Mouse (Mus musculus) embryonic facial prominence, embryonic 12.5 days (tissue): ENCODE measurements at regions not wholly inside any gene's neighbourhood (a gene's known extent, or its start where the extent isn't known, plus 50 kb on each side); places are given as distances from the start of the nearest gene placed in this dataset.

Source experiments
- ATAC-seq: fragments of 200-750 bp; cut with Nextera tagmentation; 2 replicates; pipeline ENCODE4 v1.8.0; 2017; ENCODE audit not compliant: insufficient number of reproducible peaks, insufficient read depth, low FRiP score, low TSS enrichment
- H3K27ac ChIP-seq: fragments of 300-500 bp; sonication (generic); 2 replicates; pipeline ENCODE4 v1.5.1; 2016; ENCODE audit warnings: mild to moderate bottlenecking
- H3K27me3 ChIP-seq: fragments of 300-500 bp; sonication (generic); 2 replicates; pipeline ENCODE4 v1.6.1; 2016; ENCODE audit warnings: mild to moderate bottlenecking, moderate library complexity
- H3K36me3 ChIP-seq: fragments of 300-500 bp; sonication (generic); 2 replicates; pipeline ENCODE4 v1.6.1; 2016; ENCODE audit warnings: mild to moderate bottlenecking
- H3K4me1 ChIP-seq: fragments of 300-500 bp; sonication (generic); 2 replicates; pipeline ENCODE4 v1.6.1; 2016
- H3K4me2 ChIP-seq: fragments of 300-500 bp; sonication (generic); replicated peaks from 2 replicates; pipeline ENCODE4 v1.6.1; 2016; ENCODE audit warnings: mild to moderate bottlenecking, moderate library complexity
- H3K4me3 ChIP-seq: fragments of 300-500 bp; sonication (generic); 2 replicates; pipeline ENCODE4 v1.5.1; 2016; ENCODE audit warnings: mild to moderate bottlenecking
- H3K9ac ChIP-seq: fragments of 300-500 bp; sonication (generic); 2 replicates; pipeline ENCODE4 v1.6.1; 2016; ENCODE audit warnings: mild to moderate bottlenecking, moderate library complexity
- H3K9me3 ChIP-seq: fragments of 300-500 bp; sonication (generic); 2 replicates; pipeline ENCODE4 v1.6.1; 2016; ENCODE audit warnings: mild to moderate bottlenecking, moderate library complexity
- WGBS: fragments of 180-500 bp; shearing (Covaris S2); methylation state at CpG from one replicate; pipeline ENCODE4 v1.1.7; 2016; 5-methylcytosine and 5-hydroxymethylcytosine counted together

- no peak overlapping the region for H3K27ac ChIP-seq
- no peaks in the 10 kb centered on the region for H3K36me3 ChIP-seq
- H3K9me3 ChIP-seq = no peaks in the 10 kb centered on the region
- H3K4me3 ChIP-seq = no peak overlapping the region
- H3K4me1 ChIP-seq = no peaks in the 10 kb centered on the region
- no peak overlapping the region for H3K4me2 ChIP-seq
- no peak for ATAC-seq
- no peak overlapping the region for H3K9ac ChIP-seq
- no peaks in the 10 kb centered on the region for H3K27me3 ChIP-seq
Measured at GRCm38 (mm10) chr9:52839996-52840395, 160.4 kb upstream of the AI593442 start.

GRCm38 (mm10) chr9:52836151-52836630 lies 156.6 kb upstream of the AI593442 start:
- Histone ChIP-seq H3K36me3 (no peaks in the 10 kb centered on the region), H3K9me3 (no peaks in the 10 kb centered on the region), H3K9ac (no peak overlapping the region), H3K27me3 (no peaks in the 10 kb centered on the region), H3K4me3 (no peak overlapping the region), H3K4me1 (no peaks in the 10 kb centered on the region), H3K27ac (no peak overlapping the region), H3K4me2 (no peak overlapping the region)
- ATAC-seq = no peak
- 75% methylated on average over 6 of the region's 6 CpGs for WGBS

DNA sequence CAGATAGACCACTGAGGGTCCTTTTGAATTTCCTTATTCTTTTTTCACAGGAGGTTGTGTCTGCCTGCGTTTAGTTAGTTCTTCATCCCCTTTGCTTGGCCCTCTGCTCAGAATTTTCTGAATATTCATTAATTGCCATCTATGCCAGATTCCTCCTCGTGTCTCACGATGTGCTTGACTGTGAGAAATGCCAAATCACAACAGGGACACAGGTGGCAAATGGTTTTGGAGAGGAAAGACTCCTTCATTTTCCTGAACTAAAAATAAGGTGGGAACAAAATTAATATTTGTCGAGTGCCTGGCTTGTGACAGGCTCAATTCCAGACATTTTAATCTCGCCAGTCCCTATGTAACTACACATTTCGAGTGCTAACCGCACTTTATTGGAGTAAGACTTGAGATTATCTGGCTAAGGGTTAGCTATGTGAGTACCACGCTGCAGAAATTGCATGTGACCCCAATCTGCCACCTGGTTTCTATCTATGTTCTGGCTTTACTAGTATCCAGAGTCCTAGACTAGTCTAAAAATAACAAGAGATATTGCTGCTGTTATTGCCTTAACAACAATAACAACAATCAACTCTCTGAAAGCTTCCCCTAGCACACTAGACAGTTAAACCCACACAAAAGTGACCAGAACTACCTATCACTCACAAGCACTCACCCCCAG lies 156.0 kb upstream of the AI593442 start:
- Histone ChIP-seq H3K4me2 (no peak overlapping the region), H3K4me1 (no peaks in the 10 kb centered on the region), H3K9ac (no peak overlapping the region), H3K9me3 (no peaks in the 10 kb centered on the region), H3K27ac (no peak overlapping the region), H3K4me3 (no peak overlapping the region), H3K36me3 (no peaks in the 10 kb centered on the region), H3K27me3 (no peaks in the 10 kb centered on the region)
- 84% methylated on average over 8 of the region's 8 CpGs for WGBS
- no peak for ATAC-seq

DNA sequence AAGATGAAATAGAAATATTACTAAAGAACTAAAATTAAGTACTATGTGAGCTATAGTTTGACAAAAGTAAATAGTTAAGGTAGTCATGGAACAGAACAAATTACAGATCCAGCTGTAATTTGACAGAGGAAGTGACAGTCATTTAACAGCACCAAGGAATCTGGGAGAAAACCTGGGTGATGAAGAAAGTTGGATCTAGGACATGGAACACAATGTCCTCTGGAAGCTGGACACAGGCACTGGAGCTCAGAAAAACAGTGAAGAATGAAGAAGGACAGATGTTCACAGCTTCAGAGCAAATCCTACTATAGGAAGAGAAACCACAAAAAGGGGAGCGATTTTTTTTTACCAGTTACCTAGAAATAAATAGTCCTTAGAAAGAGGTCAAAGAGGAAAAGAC lies 147.2 kb upstream of the AI593442 start:
- no peak overlapping the region for H3K9ac ChIP-seq
- ATAC-seq = no peak

DNA sequence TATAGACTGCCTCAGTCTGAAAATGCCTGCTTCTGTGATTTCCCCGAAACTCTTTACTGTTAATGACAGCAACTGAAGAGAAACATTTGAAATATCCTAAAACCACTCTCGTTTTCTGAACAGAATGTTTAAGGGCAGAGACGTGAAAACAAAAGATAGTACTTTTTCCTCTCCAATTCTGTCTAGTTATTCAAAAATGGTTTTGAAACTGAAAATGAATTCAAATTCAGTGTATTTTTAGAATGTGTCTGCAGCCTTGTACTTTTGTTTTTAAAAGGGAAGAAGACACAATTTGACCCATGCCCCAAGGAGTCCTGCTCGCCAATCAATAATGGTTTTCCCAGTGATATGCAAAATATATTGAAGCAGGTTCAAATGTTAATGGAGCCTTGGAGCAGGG lies 136.7 kb upstream of the AI593442 start:
- H3K27ac ChIP-seq = no peak overlapping the region
- H3K9ac ChIP-seq = no peak overlapping the region
- no peaks in the 10 kb centered on the region for H3K36me3 ChIP-seq
- no peak overlapping the region for H3K4me3 ChIP-seq
- no peaks in the 10 kb centered on the region for H3K9me3 ChIP-seq
- no peaks in the 10 kb centered on the region for H3K27me3 ChIP-seq
- 82% methylated on average over 4 of the region's 4 CpGs for WGBS
- no peak overlapping the region for H3K4me2 ChIP-seq
- no peak for ATAC-seq
- H3K4me1 ChIP-seq = no peaks in the 10 kb centered on the region

More for the DNA sequence above, 147.2 kb upstream of the AI593442 start:
- Histone ChIP-seq H3K9me3 (no peaks in the 10 kb centered on the region), H3K27ac (no peak overlapping the region), H3K4me1 (no peaks in the 10 kb centered on the region), H3K36me3 (no peaks in the 10 kb centered on the region), H3K4me2 (no peak overlapping the region), H3K4me3 (no peak overlapping the region), H3K27me3 (no peaks in the 10 kb centered on the region)
- WGBS = 70% methylated on average over 1 of the region's 1 CpGs

DNA sequence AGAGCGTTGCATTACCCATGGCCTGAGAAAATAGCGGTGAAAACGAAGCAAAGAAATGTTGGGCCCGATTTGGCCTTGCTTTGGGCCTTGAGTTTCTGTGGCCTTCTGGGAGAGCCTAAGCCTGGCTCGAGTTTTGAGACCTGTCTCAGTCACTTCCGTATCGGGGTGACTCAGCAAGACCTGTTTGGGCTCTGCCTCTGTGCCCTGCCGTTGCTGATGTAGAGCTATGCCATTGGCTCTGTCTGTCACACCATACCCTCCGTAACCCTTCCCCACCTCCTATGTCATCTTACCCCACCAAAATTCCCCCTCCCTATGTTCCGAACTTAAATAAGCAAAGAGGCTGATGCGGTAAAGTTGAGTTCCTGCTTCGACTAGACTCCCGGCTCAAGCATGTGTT lies 123.4 kb upstream of the AI593442 start:
- H3K9me3 ChIP-seq = no peaks in the 10 kb centered on the region
- H3K27ac ChIP-seq = no peak overlapping the region
- H3K27me3 ChIP-seq = no peaks in the 10 kb centered on the region
- no peaks in the 10 kb centered on the region for H3K4me1 ChIP-seq
- no peak for ATAC-seq
- no peak overlapping the region for H3K4me3 ChIP-seq
- H3K4me2 ChIP-seq = no peak overlapping the region
- H3K36me3 ChIP-seq = no peaks in the 10 kb centered on the region
- no peak overlapping the region for H3K9ac ChIP-seq
- WGBS = 91% methylated on average over 13 of the region's 13 CpGs

GRCm38 (mm10) chr9:52801801-52802200 lies 122.2 kb upstream of the AI593442 start:
- ATAC-seq = no peak
- H3K4me3 ChIP-seq = no peak overlapping the region
- no peak overlapping the region for H3K4me2 ChIP-seq
- WGBS = 81% methylated on average over 5 of the region's 5 CpGs
- H3K9me3 ChIP-seq = no peaks in the 10 kb centered on the region
- no peak overlapping the region for H3K9ac ChIP-seq
- no peaks in the 10 kb centered on the region for H3K36me3 ChIP-seq
- no peaks in the 10 kb centered on the region for H3K27me3 ChIP-seq
- no peak overlapping the region for H3K27ac ChIP-seq
- H3K4me1 ChIP-seq = no peaks in the 10 kb centered on the region

DNA sequence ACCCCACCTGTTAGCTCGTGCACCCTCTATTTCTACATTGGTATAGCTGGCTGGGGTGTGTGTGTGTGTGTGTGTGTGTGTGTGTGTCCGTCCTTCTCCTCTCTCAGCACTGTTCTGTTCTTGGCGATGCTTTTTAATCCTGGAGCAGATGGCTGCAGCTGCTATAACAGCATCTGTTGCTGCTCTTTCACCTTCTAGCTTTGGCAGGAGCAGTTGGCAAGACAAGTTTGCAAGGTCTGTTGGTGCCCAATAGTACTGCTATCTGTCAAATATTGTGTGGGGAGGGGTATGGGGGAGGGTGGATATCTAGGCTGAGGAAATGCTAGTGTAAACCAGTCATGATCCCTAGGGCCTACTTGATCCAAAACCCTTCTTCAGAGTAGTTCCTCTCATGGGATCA lies 120.9 kb upstream of the AI593442 start:
- no peaks in the 10 kb centered on the region for H3K27me3 ChIP-seq
- H3K4me3 ChIP-seq = no peak overlapping the region
- no peak overlapping the region for H3K9ac ChIP-seq
- H3K4me1 ChIP-seq = no peaks in the 10 kb centered on the region
- 64% methylated on average over 3 of the region's 3 CpGs for WGBS
- H3K27ac ChIP-seq = no peak overlapping the region
- peak; percentile 28; the same call in 1 of the 2 replicates for ATAC-seq
- no peak overlapping the region for H3K4me2 ChIP-seq
- H3K36me3 ChIP-seq = no peaks in the 10 kb centered on the region
- no peaks in the 10 kb centered on the region for H3K9me3 ChIP-seq

DNA sequence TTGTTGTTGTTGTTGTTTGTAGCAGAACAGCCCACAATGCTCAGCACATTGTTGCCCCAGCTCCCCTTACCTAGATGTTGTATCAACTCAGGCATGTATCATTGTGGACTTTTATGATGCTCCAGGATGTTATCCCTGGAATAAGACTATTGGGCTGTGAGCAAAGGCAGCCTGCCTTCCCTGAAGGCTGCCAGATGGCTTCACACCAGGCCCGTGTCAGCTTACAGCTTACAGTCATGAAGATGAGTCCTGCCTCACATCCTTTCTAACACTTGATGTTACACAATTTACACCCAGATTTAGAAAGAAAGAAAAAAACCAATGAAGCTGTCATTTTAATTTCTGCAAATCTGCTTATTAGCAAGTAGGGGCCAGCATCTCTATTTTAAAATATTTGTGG lies 113.0 kb upstream of the AI593442 start:
- Histone ChIP-seq H3K4me2 (no peak overlapping the region), H3K4me3 (no peak overlapping the region)
- WGBS = 66% methylated on average over 1 of the region's 1 CpGs

GRCm38 (mm10) chr9:52782520-52782919 lies 102.9 kb upstream of the AI593442 start:
- WGBS = 81% methylated on average over 3 of the region's 3 CpGs
- no peak for ATAC-seq

More for the DNA sequence above, 113.0 kb upstream of the AI593442 start:
- no peak for ATAC-seq
- H3K9ac ChIP-seq = no peak overlapping the region
- H3K27ac ChIP-seq = no peak overlapping the region
- H3K4me1 ChIP-seq = no peaks in the 10 kb centered on the region
- no peaks in the 10 kb centered on the region for H3K36me3 ChIP-seq
- no peaks in the 10 kb centered on the region for H3K9me3 ChIP-seq
- no peaks in the 10 kb centered on the region for H3K27me3 ChIP-seq

GRCm38 (mm10) chr9:52776542-52776941 lies 97.0 kb upstream of the AI593442 start:
- ATAC-seq = 0 out of 2 replicates have a peak, but pooled peaks have one; percentile 67
- peak overlapping the region; percentile 36; the same call in 1 of the 2 replicates for H3K27ac ChIP-seq
- 6% methylated on average over 6 of the region's 6 CpGs for WGBS

More at GRCm38 (mm10) chr9:52782520-52782919, 102.9 kb upstream of the AI593442 start:
- no peak overlapping the region for H3K27ac ChIP-seq
- H3K27me3 ChIP-seq = no peaks in the 10 kb centered on the region
- no peaks in the 10 kb centered on the region for H3K9me3 ChIP-seq
- H3K4me2 ChIP-seq = no peak overlapping the region
- no peaks in the 10 kb centered on the region for H3K4me1 ChIP-seq
- H3K9ac ChIP-seq = no peak overlapping the region
- no peaks in the 10 kb centered on the region for H3K36me3 ChIP-seq
- no peak overlapping the region for H3K4me3 ChIP-seq

DNA sequence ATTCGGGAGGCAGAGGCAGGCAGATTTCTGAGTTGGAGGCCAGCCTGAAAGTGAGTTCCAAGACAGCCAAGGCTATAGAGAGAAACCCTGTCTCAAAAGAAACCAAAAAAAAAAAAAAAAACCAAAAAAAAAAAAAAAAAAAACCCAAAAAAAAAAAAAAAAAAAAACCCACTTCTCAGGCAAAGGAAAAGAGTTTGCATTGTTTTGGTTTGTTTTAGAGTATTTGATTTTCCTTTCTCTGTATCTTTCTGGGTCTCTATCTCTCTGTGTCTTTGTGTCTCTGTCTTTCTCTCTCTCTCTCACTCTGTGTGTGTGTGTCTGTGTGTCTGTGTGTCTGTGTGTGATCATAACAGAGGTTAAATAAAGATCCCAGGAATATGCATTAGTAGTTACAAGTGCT lies 95.7 kb upstream of the AI593442 start:
- H3K27ac ChIP-seq = no peak overlapping the region
- H3K9me3 ChIP-seq = no peaks in the 10 kb centered on the region
- WGBS = 100% methylated on average over 1 of the region's 1 CpGs
- H3K27me3 ChIP-seq = no peaks in the 10 kb centered on the region
- no peak overlapping the region for H3K4me3 ChIP-seq
- no peak overlapping the region for H3K4me2 ChIP-seq
- H3K4me1 ChIP-seq = no peaks in the 10 kb centered on the region
- ATAC-seq = no peak
- no peaks in the 10 kb centered on the region for H3K36me3 ChIP-seq
- H3K9ac ChIP-seq = no peak overlapping the region

More at GRCm38 (mm10) chr9:52776542-52776941, 97.0 kb upstream of the AI593442 start:
- Histone ChIP-seq H3K9ac (no peak overlapping the region; the same call in 1 of the 2 replicates), H3K4me1 (no peaks in the 10 kb centered on the region), H3K9me3 (no peaks in the 10 kb centered on the region), H3K27me3 (no peaks in the 10 kb centered on the region), H3K4me3 (no peak overlapping the region), H3K36me3 (no peaks in the 10 kb centered on the region), H3K4me2 (no peak overlapping the region)
